Mouse (Mus musculus): ENCODE data around the gene Gm5485.

DNA sequence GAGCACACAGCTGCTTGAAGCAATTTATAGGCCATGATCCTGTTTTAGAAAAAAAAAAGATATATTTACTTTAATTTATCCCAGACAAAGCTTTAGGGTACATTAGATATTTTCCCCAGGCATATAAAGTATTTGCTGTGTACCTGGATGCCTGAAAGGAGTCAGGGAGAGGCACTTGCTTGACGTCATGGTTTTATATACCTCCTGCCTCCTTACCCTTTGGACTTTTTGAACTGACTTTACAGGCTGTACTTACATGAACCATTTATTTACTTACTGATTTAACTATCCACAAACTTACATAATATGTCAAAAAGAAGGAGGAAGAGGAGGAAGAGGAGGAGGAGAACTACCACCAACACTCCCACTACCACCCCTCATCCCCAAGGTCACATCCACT is at the start of gene Gm5485:
- TF ChIP-seq POLR2A (IDR thresholded peaks at IDR 0.05; ENCODE audit: insufficient read length, low read depth) (no peak), TCF12 (IDR thresholded peaks at IDR 0.05; ENCODE audit: insufficient read depth, poor library complexity, severe bottlenecking) (no peak), E2F4 (IDR thresholded peaks at IDR 0.05; ENCODE audit: insufficient read depth) (no peak), MYOD1 (IDR thresholded peaks at IDR 0.05; ENCODE audit: control insufficient read depth in 1 of 3, insufficient read length in 2 of 3, low read depth in 2 of 3) (no peak), POLR2AphosphoS2 (IDR thresholded peaks at IDR 0.05; ENCODE audit: insufficient read length, low read depth) (no peak)
